Mouse (Mus musculus): ENCODE results near the gene Ttc7b. TPM values are rescaled to one million over a fixed set of nuclear protein-coding genes. Genes with fewer than 3 reads are reported as not detected.

The Ttc7b gene
- polyA plus RNA-seq, 1 experiment, result 20.4 TPM

GRCm38 (mm10) chr12:100478615-100479014, 42.0 kb downstream of the Ttc7b start:
- no peaks in the 10 kb centered on the region for H3K36me3 ChIP-seq (ENCODE audit: control insufficient read depth, insufficient read depth, low read length)

GRCm38 (mm10) chr12:100478151-100478550, 42.5 kb downstream of the Ttc7b start:
- no peak for TF ChIP-seq CTCF (IDR thresholded peaks at IDR 0.05; ENCODE audit: extremely low read depth, insufficient read depth, insufficient read length, insufficient replicate concordance)
- no peak for TF ChIP-seq POLR2A (IDR thresholded peaks at IDR 0.05; ENCODE audit: low read depth, low read length)
- H3K4me3 ChIP-seq (ENCODE audit: extremely low read depth, insufficient read depth, insufficient read length), result no peak overlapping the region
- H3K36me3 ChIP-seq (ENCODE audit: control insufficient read depth, insufficient read depth, low read length), result no peaks in the 10 kb centered on the region
- no peaks in the 10 kb centered on the region; the same call in 1 of the 2 replicates for H3K4me1 ChIP-seq (ENCODE audit: control insufficient read depth, insufficient read depth, insufficient read length)
- WGBS, result 92% methylated on average over 6 of the region's 6 CpGs
- H3K27me3 ChIP-seq (ENCODE audit: control insufficient read depth, insufficient read depth, low read length), result no peaks in the 10 kb centered on the region
- no peak overlapping the region for H3K27ac ChIP-seq (ENCODE audit: insufficient read depth, low read length)
- DNase-seq (ENCODE audit: low read depth in 1 of 2, low spot score in 2 of 2), result no peak

More at GRCm38 (mm10) chr12:100478615-100479014, 42.0 kb downstream of the Ttc7b start:
- Histone ChIP-seq H3K27me3 (ENCODE audit: control insufficient read depth, insufficient read depth, low read length) (no peaks in the 10 kb centered on the region), H3K27ac (ENCODE audit: insufficient read depth, low read length) (no peak overlapping the region), H3K4me1 (ENCODE audit: control insufficient read depth, insufficient read depth, insufficient read length) (no peaks in the 10 kb centered on the region; the same call in 1 of the 2 replicates), H3K4me3 (ENCODE audit: extremely low read depth, insufficient read depth, insufficient read length) (no peak overlapping the region)
- no peak for DNase-seq (ENCODE audit: low read depth in 1 of 2, low spot score in 2 of 2)
- no peak for TF ChIP-seq CTCF (IDR thresholded peaks at IDR 0.05; ENCODE audit: extremely low read depth, insufficient read depth, insufficient read length, insufficient replicate concordance)
- TF ChIP-seq POLR2A (IDR thresholded peaks at IDR 0.05; ENCODE audit: low read depth, low read length), result no peak
- 90% methylated on average over 6 of the region's 6 CpGs for WGBS

GRCm38 (mm10) chr12:100477474-100477873, 43.2 kb downstream of the Ttc7b start:
- no peaks in the 10 kb centered on the region for H3K36me3 ChIP-seq (ENCODE audit: control insufficient read depth, insufficient read depth, low read length)

GRCm38 (mm10) chr12:100476351-100476750, 44.3 kb downstream of the Ttc7b start:
- no peaks in the 10 kb centered on the region for H3K27me3 ChIP-seq (ENCODE audit: control insufficient read depth, insufficient read depth, low read length)
- H3K4me3 ChIP-seq (ENCODE audit: extremely low read depth, insufficient read depth, insufficient read length), result no peak overlapping the region
- no peaks in the 10 kb centered on the region for H3K36me3 ChIP-seq (ENCODE audit: control insufficient read depth, insufficient read depth, low read length)
- TF ChIP-seq CTCF (IDR thresholded peaks at IDR 0.05; ENCODE audit: extremely low read depth, insufficient read depth, insufficient read length, insufficient replicate concordance), result no peak
- no peak for TF ChIP-seq POLR2A (IDR thresholded peaks at IDR 0.05; ENCODE audit: low read depth, low read length)
- no peaks in the 10 kb centered on the region; the same call in 1 of the 2 replicates for H3K4me1 ChIP-seq (ENCODE audit: control insufficient read depth, insufficient read depth, insufficient read length)
- no peak overlapping the region for H3K27ac ChIP-seq (ENCODE audit: insufficient read depth, low read length)
- no peak for DNase-seq (ENCODE audit: low read depth in 1 of 2, low spot score in 2 of 2)

More at GRCm38 (mm10) chr12:100477474-100477873, 43.2 kb downstream of the Ttc7b start:
- WGBS, result 88% methylated on average over 6 of the region's 6 CpGs
- H3K4me1 ChIP-seq (ENCODE audit: control insufficient read depth, insufficient read depth, insufficient read length), result no peaks in the 10 kb centered on the region; the same call in 1 of the 2 replicates
- DNase-seq (ENCODE audit: low read depth in 1 of 2, low spot score in 2 of 2), result no peak
- no peak overlapping the region for H3K4me3 ChIP-seq (ENCODE audit: extremely low read depth, insufficient read depth, insufficient read length)
- TF ChIP-seq CTCF (IDR thresholded peaks at IDR 0.05; ENCODE audit: extremely low read depth, insufficient read depth, insufficient read length, insufficient replicate concordance), result no peak
- TF ChIP-seq POLR2A (IDR thresholded peaks at IDR 0.05; ENCODE audit: low read depth, low read length), result no peak
- no peaks in the 10 kb centered on the region for H3K27me3 ChIP-seq (ENCODE audit: control insufficient read depth, insufficient read depth, low read length)
- no peak overlapping the region for H3K27ac ChIP-seq (ENCODE audit: insufficient read depth, low read length)

- WGBS, result 63% methylated on average over 3 of the region's 3 CpGs
- H3K4me1 ChIP-seq (ENCODE audit: control insufficient read depth, insufficient read depth, insufficient read length), result no peaks in the 10 kb centered on the region; the same call in 1 of the 2 replicates
- H3K27ac ChIP-seq (ENCODE audit: insufficient read depth, low read length), result no peak overlapping the region
- H3K27me3 ChIP-seq (ENCODE audit: control insufficient read depth, insufficient read depth, low read length), result no peaks in the 10 kb centered on the region
- TF ChIP-seq POLR2A (IDR thresholded peaks at IDR 0.05; ENCODE audit: low read depth, low read length) (no peak), CTCF (IDR thresholded peaks at IDR 0.05; ENCODE audit: extremely low read depth, insufficient read depth, insufficient read length, insufficient replicate concordance) (no peak)
- no peaks in the 10 kb centered on the region for H3K36me3 ChIP-seq (ENCODE audit: control insufficient read depth, insufficient read depth, low read length)
- no peak for DNase-seq (ENCODE audit: low read depth in 1 of 2, low spot score in 2 of 2)
- H3K4me3 ChIP-seq (ENCODE audit: extremely low read depth, insufficient read depth, insufficient read length), result no peak overlapping the region
Measured at GRCm38 (mm10) chr12:100475489-100475888, 45.1 kb downstream of the Ttc7b start.

GRCm38 (mm10) chr12:100474661-100475321, 45.8 kb downstream of the Ttc7b start:
- TF ChIP-seq POLR2A (IDR thresholded peaks at IDR 0.05; ENCODE audit: low read depth, low read length), result no peak
- no peak for TF ChIP-seq CTCF (IDR thresholded peaks at IDR 0.05; ENCODE audit: extremely low read depth, insufficient read depth, insufficient read length, insufficient replicate concordance)
- no peak for DNase-seq (ENCODE audit: low read depth in 1 of 2, low spot score in 2 of 2)
- WGBS, result 89% methylated on average over 3 of the region's 3 CpGs
- Histone ChIP-seq H3K4me3 (ENCODE audit: extremely low read depth, insufficient read depth, insufficient read length) (no peak overlapping the region), H3K4me1 (ENCODE audit: control insufficient read depth, insufficient read depth, insufficient read length) (no peaks in the 10 kb centered on the region), H3K27ac (ENCODE audit: insufficient read depth, low read length) (no peak overlapping the region), H3K27me3 (ENCODE audit: control insufficient read depth, insufficient read depth, low read length) (no peaks in the 10 kb centered on the region), H3K36me3 (ENCODE audit: control insufficient read depth, insufficient read depth, low read length) (no peaks in the 10 kb centered on the region)

- Histone ChIP-seq H3K27me3 (ENCODE audit: control insufficient read depth, insufficient read depth, low read length) (no peaks in the 10 kb centered on the region), H3K4me3 (ENCODE audit: extremely low read depth, insufficient read depth, insufficient read length) (no peak overlapping the region), H3K36me3 (ENCODE audit: control insufficient read depth, insufficient read depth, low read length) (no peaks in the 10 kb centered on the region; the same call in 1 of the 2 replicates), H3K27ac (ENCODE audit: insufficient read depth, low read length) (no peak overlapping the region), H3K4me1 (ENCODE audit: control insufficient read depth, insufficient read depth, insufficient read length) (no peaks in the 10 kb centered on the region)
- TF ChIP-seq POLR2A (IDR thresholded peaks at IDR 0.05; ENCODE audit: low read depth, low read length) (no peak), CTCF (IDR thresholded peaks at IDR 0.05; ENCODE audit: extremely low read depth, insufficient read depth, insufficient read length, insufficient replicate concordance) (no peak)
- 86% methylated on average over 9 of the region's 9 CpGs for WGBS
- no peak for DNase-seq (ENCODE audit: low read depth in 1 of 2, low spot score in 2 of 2)
Measured at GRCm38 (mm10) chr12:100470295-100470694, 50.3 kb downstream of the Ttc7b start.

All from spleen, adult 2 months (tissue).